Mouse (Mus musculus) hindbrain, embryonic 11.5 days (tissue): ENCODE data around the gene Macrod2. TPM values are rescaled to one million over a fixed set of nuclear protein-coding genes. Genes with fewer than 3 reads are reported as not detected.

Experiments
- ATAC-seq: fragments of 200-750 bp; cut with Nextera tagmentation; 2 replicates; pipeline ENCODE4 v1.8.0; 2017; ENCODE audit warnings: mild to moderate bottlenecking, moderate TSS enrichment, moderate library complexity; ENCODE audit not compliant: low FRiP score
- DNase-seq: peaks from one replicate; pipeline ENCODE4 v3.0.0-alpha.2; 2015; ENCODE audit warnings: low spot score
- H3K27ac ChIP-seq: fragments of 300-500 bp; sonication (generic); 2 replicates; pipeline ENCODE4 v1.5.1; 2014; ENCODE audit warnings: mild to moderate bottlenecking, low read depth, low read length
- H3K27me3 ChIP-seq: fragments of 300-500 bp; sonication (generic); 2 replicates; pipeline ENCODE4 v1.6.1; 2014; ENCODE audit warnings: mild to moderate bottlenecking, low read length, moderate library complexity, mixed read lengths; ENCODE audit not compliant: control insufficient read depth, insufficient read depth
- H3K36me3 ChIP-seq: fragments of 300-500 bp; sonication (generic); 2 replicates; pipeline ENCODE4 v1.6.1; 2014; ENCODE audit warnings: mild to moderate bottlenecking, low read length, moderate library complexity, mixed read lengths; ENCODE audit not compliant: control insufficient read depth, insufficient read depth
- H3K4me1 ChIP-seq: fragments of 300-500 bp; sonication (generic); replicated peaks from 2 replicates; pipeline ENCODE4 v1.6.1; 2014; ENCODE audit warnings: low read length, mixed read lengths; ENCODE audit not compliant: control insufficient read depth, insufficient read depth
- H3K4me2 ChIP-seq: fragments of 300-500 bp; sonication (generic); replicated peaks from 2 replicates; pipeline ENCODE4 v1.6.1; 2014; ENCODE audit warnings: mild to moderate bottlenecking, low read depth, low read length
- H3K4me3 ChIP-seq: fragments of 300-500 bp; sonication (generic); 2 replicates; pipeline ENCODE4 v1.5.1; 2014; ENCODE audit warnings: low read depth, low read length
- H3K9ac ChIP-seq: fragments of 300-500 bp; sonication (generic); 2 replicates; pipeline ENCODE4 v1.6.1; 2014; ENCODE audit warnings: low read depth, low read length
- H3K9me3 ChIP-seq: fragments of 300-500 bp; sonication (generic); 2 replicates; pipeline ENCODE4 v1.6.1; 2016; ENCODE audit warnings: low read length; ENCODE audit not compliant: control insufficient read depth
- WGBS: fragments of 180-500 bp; shearing (Covaris S2); extraction: QIAGEN DNeasy Blood & Tissue Kit; methylation state at CpG from one replicate; pipeline ENCODE4 v1.1.7; 2014; 5-methylcytosine and 5-hydroxymethylcytosine counted together
- polyA plus RNA-seq: library from polyadenylated mRNA; unstranded; fragments of >200 nt; fragmentation: Nextera tagmentation; extraction: Ambion mirVana; gene quantifications from 2 replicates; pipeline ENCODE4 v1.2.1, GENCODE M21; 2014

The Macrod2 gene
- polyA plus RNA-seq, 1 experiment from 2014 or later: 42.5 TPM

- Histone ChIP-seq H3K4me2 (no peak overlapping the region), H3K36me3 (no peaks in the 10 kb centered on the region), H3K27me3 (no peaks in the 10 kb centered on the region), H3K9me3 (no peaks in the 10 kb centered on the region), H3K4me1 (no peaks in the 10 kb centered on the region), H3K27ac (no peak overlapping the region), H3K9ac (no peak overlapping the region), H3K4me3 (no peak overlapping the region)
- no peak for ATAC-seq
- 87% methylated on average over 7 of the region's 7 CpGs for WGBS
- DNase-seq: no peak
These were observed 891.1 kb downstream of the Macrod2 start for GRCm38 (mm10) chr2:141286110-141286747.

- Histone ChIP-seq H3K27me3 (no peaks in the 10 kb centered on the region), H3K4me1 (no peaks in the 10 kb centered on the region), H3K4me3 (no peak overlapping the region), H3K27ac (no peak overlapping the region), H3K9ac (no peak overlapping the region), H3K36me3 (no peaks in the 10 kb centered on the region), H3K4me2 (no peak overlapping the region), H3K9me3 (no peaks in the 10 kb centered on the region)
- ATAC-seq: no peak
- no peak for DNase-seq
- 61% methylated on average over 7 of the region's 7 CpGs for WGBS
These were observed 893.4 kb downstream of the Macrod2 start for GRCm38 (mm10) chr2:141288494-141288893.

GRCm38 (mm10) chr2:141289059-141289713, 894.1 kb downstream of the Macrod2 start:
- Histone ChIP-seq H3K36me3 (no peaks in the 10 kb centered on the region), H3K9ac (no peak overlapping the region), H3K4me2 (no peak overlapping the region), H3K27ac (no peak overlapping the region), H3K27me3 (no peaks in the 10 kb centered on the region), H3K4me1 (no peaks in the 10 kb centered on the region), H3K9me3 (no peaks in the 10 kb centered on the region), H3K4me3 (no peak overlapping the region)
- WGBS: 62% methylated on average over 2 of the region's 2 CpGs
- DNase-seq (no peak), ATAC-seq (no peak)

GRCm38 (mm10) chr2:141292847-141293246, 897.7 kb downstream of the Macrod2 start:
- H3K36me3 ChIP-seq: no peaks in the 10 kb centered on the region
- H3K27ac ChIP-seq: no peak overlapping the region
- no peak overlapping the region for H3K4me3 ChIP-seq
- H3K4me1 ChIP-seq: no peaks in the 10 kb centered on the region
- 63% methylated on average over 3 of the region's 3 CpGs for WGBS
- ATAC-seq (no peak), DNase-seq (no peak)
- H3K9me3 ChIP-seq: no peaks in the 10 kb centered on the region
- no peaks in the 10 kb centered on the region for H3K27me3 ChIP-seq
- H3K4me2 ChIP-seq: no peak overlapping the region
- H3K9ac ChIP-seq: no peak overlapping the region

GRCm38 (mm10) chr2:141299168-141299567, 904.1 kb downstream of the Macrod2 start:
- H3K4me3 ChIP-seq: no peak overlapping the region
- ATAC-seq (no peak), DNase-seq (no peak)
- WGBS: 77% methylated on average over 6 of the region's 6 CpGs
- H3K4me1 ChIP-seq: no peaks in the 10 kb centered on the region
- no peak overlapping the region for H3K4me2 ChIP-seq
- no peaks in the 10 kb centered on the region for H3K9me3 ChIP-seq
- H3K27ac ChIP-seq: no peak overlapping the region
- H3K27me3 ChIP-seq: no peaks in the 10 kb centered on the region
- H3K9ac ChIP-seq: no peak overlapping the region
- H3K36me3 ChIP-seq: no peaks in the 10 kb centered on the region

GRCm38 (mm10) chr2:141301030-141301429, 905.9 kb downstream of the Macrod2 start:
- DNase-seq (no peak), ATAC-seq (no peak)
- Histone ChIP-seq H3K4me2 (no peak overlapping the region), H3K36me3 (no peaks in the 10 kb centered on the region), H3K27ac (no peak overlapping the region), H3K4me1 (no peaks in the 10 kb centered on the region), H3K9me3 (no peaks in the 10 kb centered on the region), H3K27me3 (no peaks in the 10 kb centered on the region), H3K9ac (no peak overlapping the region), H3K4me3 (no peak overlapping the region)
- WGBS: 91% methylated on average over 2 of the region's 2 CpGs

GRCm38 (mm10) chr2:141308406-141308805, 913.3 kb downstream of the Macrod2 start:
- ATAC-seq: no peak
- Histone ChIP-seq H3K9me3 (no peaks in the 10 kb centered on the region), H3K9ac (no peak overlapping the region), H3K4me1 (0 out of 2 replicates have a peak, but pooled peaks cover 2% of the 10 kb centered on the region), H3K4me3 (no peak overlapping the region), H3K36me3 (no peaks in the 10 kb centered on the region), H3K27ac (no peak overlapping the region), H3K27me3 (no peaks in the 10 kb centered on the region), H3K4me2 (no peak overlapping the region)
- 82% methylated on average over 3 of the region's 3 CpGs for WGBS
- no peak for DNase-seq

GRCm38 (mm10) chr2:141312136-141312948, 917.2 kb downstream of the Macrod2 start:
- 25% methylated on average over 10 of the region's 10 CpGs for WGBS
- ATAC-seq (peak; percentile 94), DNase-seq (peak; percentile 51)
- H3K4me3 ChIP-seq: no peak overlapping the region
- H3K27me3 ChIP-seq: no peaks in the 10 kb centered on the region
- no peak overlapping the region for H3K9ac ChIP-seq
- no peak overlapping the region for H3K4me2 ChIP-seq
- no peaks in the 10 kb centered on the region for H3K9me3 ChIP-seq
- H3K4me1 ChIP-seq: 0 out of 2 replicates have a peak, but pooled peaks cover 2% of the 10 kb centered on the region
- peak overlapping the region; percentile 36; the same call in 1 of the 2 replicates for H3K27ac ChIP-seq
- H3K36me3 ChIP-seq: no peaks in the 10 kb centered on the region
